Mouse (Mus musculus) natural killer cell, adult 2 months (primary cell): ENCODE results near the gene Dspp.

Source experiments
- DNase-seq, 2 experiments: peaks; one replicate each; pipeline ENCODE4 v3.0.0; 2022; ENCODE audit warnings: low spot score in 2 of 2

The Dspp gene

DNA sequence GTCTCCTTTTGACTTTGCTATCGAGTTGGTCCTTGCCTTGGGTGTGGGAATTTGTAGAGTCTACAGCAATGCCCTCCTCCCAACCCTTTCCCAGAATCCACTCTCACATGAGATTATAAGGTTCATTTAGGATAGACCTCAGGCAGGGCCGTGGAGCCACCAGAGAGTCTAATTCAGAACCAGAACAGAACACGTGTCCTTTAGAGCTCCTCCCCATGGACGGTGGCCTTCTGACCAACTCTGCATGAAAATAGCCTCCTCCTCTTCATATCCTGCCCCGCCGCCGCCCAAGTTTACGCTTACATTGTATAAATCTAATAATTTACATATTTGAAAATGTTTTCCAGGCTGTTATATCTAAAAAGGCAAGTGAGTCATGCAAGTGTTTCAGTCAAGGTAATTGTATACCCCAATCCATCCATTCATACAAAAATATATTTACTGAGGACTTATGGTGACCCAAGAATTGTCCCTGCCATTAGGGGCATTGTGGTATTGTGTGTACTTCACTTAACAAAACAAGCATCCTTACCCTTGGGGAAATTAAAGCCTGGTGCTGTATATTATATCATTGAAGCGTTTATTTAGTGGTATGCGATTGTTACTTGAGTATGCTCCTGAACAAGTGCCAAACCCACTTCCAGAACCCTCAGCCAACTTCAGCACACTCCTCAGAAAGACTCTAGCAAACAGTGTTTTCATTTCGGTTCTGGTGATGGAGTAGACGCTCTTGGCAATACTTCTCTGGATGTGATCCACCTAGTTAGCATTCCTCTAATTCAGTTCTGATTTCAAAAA is 30.8 kb downstream of the Dspp start:
- DNase-seq: no peak

DNA sequence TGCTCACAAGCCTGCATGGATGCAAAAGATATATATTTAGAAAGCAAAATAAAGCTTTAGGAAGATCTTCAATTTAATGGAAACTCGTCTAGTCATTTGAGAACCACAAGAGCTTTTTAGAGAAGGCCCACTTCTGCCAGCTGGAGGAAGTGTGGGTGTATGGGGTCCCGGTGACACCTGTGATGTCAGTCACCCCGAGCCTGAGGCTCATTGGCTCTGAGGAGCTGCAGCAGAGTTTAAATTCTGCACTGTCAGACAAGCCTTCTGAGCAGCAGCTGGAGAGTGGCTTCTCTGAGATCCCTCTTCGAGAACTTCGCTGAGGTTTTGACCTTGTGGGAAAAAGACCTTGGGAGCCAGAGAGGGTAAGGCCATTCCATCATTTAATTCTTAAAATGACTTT is 31.8 kb downstream of the Dspp start, which contains the start of gene Dmp1:
Dmp1 (plus strand) TSS at position 263 of the 400 bp plus-strand sequence.
- DNase-seq: no peak

DNA sequence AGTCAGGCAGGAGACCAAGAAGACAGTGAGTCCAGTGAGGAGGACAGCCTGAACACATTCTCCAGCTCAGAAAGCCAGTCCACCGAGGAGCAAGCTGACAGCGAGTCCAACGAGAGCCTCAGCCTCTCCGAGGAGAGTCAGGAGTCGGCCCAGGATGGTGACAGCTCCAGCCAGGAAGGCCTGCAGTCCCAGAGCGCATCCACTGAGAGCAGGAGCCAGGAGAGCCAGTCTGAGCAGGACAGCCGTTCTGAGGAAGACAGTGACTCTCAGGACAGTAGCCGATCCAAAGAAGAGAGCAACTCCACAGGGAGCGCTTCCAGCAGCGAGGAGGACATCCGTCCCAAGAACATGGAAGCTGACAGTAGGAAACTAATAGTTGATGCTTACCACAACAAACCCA is 42.0 kb downstream of the Dspp start:
- no peak for DNase-seq

DNA sequence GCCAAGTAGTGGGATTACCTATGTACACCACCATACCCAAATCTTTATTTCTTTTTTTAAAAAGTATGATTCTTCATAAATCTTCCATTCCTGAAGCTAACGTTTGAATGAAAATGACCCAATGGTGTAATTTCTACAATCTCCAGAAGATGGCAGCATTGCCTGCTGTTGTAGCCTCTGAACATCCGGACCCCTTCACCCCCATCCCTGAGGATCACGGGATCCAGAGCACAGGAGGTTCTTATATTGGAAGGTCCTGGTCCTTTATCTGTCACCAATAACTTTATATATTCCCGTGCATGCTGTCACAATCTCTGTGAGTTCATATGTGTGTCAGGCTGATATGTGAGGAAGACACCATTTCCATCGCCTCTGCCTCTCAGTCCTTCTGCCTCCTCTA is 48.4 kb downstream of the Dspp start:
- DNase-seq: no peak

DNA sequence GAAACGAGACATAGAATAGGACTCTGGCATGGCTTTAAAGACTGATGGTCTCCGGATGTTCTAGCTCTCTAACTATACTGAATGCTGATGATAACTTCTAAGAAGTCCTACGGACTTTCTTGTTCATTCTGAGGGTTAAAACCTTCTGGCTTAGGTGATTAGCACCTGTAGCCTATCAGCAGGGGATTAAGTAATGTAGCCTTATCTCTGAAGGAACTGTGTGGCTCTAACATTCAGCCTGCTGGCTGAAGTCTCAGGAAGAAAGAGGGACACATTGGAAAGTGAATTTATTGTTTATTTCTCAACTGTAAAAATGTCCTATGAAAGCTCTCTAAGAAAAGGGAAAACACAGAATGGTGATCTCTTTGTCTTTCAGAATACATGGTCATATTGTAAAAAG is 53.8 kb downstream of the Dspp start:
- DNase-seq: no peak

DNA sequence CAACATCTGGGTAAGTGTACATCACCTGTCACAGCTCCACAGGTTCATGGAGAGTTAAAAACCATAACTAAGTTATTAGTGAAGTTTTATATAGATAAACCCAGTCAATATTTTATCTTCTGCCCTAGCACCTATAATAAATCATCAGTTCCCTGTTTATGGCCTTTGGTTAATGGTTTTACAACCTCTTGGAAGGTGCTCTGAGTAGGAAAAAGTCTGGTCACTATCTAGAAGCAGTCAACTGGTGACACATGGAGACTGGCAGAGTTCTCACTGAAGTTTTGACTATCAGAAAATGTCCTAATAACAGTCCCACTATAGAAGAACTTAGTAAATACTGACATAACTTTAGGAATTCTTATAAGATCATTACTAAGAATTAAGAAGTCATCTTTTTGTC is 54.2 kb downstream of the Dspp start:
- no peak for DNase-seq

DNA sequence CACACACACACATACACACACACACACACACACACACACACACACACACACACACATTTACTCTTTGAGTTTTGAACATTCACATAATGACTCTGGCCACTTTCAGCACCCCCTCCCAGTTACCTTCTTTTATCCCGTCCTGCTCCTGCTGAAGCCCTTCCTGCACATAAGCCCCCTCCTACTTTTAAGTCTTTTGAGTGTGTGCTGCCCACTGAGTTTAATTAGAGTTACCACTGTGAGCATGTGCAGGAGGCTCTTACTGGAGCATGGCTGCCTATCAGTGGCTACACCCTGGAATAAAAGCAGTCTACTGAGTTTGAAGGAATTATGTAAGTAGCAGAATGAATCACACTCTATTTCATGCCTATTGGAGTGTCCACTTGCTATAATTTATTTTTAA is 58.0 kb downstream of the Dspp start:
- DNase-seq: no peak
